Mouse (Mus musculus) gastrocnemius, adult 18-20 months (tissue): ENCODE measurements around the gene Tspan4. TPM values are rescaled to one million over a fixed set of nuclear protein-coding genes. Genes with fewer than 3 reads are reported as not detected.

Source experiments
- DNase-seq: peaks from one replicate; pipeline ENCODE4 v3.0.0; 2021; ENCODE audit warnings: low spot score
- long read RNA-seq, 2 experiments: library from polyadenylated mRNA; stranded (forward); transcript quantifications; one replicate each; pipeline ENCODE4 v2.0.0; 2021
- total RNA-seq, 2 experiments: library from RNA; stranded (reverse); gene quantifications; 2 replicates each; pipeline ENCODE4 v1.2.3; 2021

The Tspan4 gene
- total RNA-seq: 1 to 10 TPM; 6.6 to 7.1 TPM
- long read RNA-seq, experiment 1, partial matches to known transcripts: 1 of 5 reads
- long read RNA-seq, experiment 1, other reads (novel, unspliced or antisense): 1 of 5 reads
- long read RNA-seq, experiment 2, transcript Tspan4-201 (8 exons, 1,466 nt): major isoform, 5 of 8 reads
- long read RNA-seq, experiment 2, partial matches to known transcripts: 2 of 8 reads
- long read RNA-seq, experiment 2, other reads (novel, unspliced or antisense): 0 of 8 reads

- DNase-seq: peak; percentile 84
Observed at GRCm38 (mm10) chr7:141475011-141475804, at the start of gene Tspan4, which contains the start of gene Polr2l. Tspan4 (plus strand) TSS chr7:141475240. Polr2l (minus strand) TSS chr7:141475132.

GRCm38 (mm10) chr7:141426948-141427730, 47.9 kb upstream of the Tspan4 start:
- no peak for DNase-seq

DNA sequence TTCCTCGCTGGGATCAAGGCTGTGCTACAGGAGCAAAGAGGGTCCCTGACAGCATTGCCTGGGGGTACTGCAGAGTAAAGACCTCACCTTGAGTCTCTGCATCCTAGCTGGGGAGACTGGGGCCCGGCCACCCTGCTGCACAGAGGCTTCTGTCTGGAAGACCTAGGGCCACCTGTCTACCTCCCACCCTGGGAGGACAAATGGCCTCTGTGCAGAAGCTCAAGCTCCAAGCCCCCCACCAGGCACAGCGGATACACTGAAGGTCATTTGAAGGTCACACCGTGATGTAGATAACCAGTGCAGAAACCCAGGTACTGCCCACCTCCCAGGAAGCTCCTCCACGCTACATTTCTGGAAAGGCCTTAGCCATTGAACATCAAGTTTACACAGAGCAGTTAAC, 46.3 kb upstream of the Tspan4 start:
- DNase-seq: no peak

DNA sequence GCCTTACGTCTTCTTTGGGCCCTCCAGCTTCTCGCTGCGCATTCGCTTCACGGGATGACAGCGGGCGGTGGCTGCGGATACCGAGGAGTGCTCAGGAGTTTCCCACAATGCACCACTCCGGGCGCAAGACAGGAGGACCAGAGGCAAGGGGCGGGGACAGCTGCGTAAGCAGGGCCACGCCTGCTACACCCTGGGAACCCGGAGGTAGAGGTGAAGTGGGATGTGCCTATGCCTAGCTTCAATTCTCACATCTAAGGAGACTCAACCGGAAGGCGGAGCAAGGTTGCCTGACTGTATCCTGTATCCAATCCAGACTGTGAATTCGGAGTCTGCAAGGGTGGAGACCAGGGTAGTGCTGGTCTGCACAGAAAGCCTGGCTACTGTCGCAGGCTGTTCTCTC, 45.7 kb upstream of the Tspan4 start, which contains the start of gene Cend1:
Cend1 (minus strand) TSS at position 182 of the 400 bp plus-strand sequence.
- no peak for DNase-seq

- no peak for DNase-seq
Observed at GRCm38 (mm10) chr7:141429840-141430584, 45.0 kb upstream of the Tspan4 start.

DNA sequence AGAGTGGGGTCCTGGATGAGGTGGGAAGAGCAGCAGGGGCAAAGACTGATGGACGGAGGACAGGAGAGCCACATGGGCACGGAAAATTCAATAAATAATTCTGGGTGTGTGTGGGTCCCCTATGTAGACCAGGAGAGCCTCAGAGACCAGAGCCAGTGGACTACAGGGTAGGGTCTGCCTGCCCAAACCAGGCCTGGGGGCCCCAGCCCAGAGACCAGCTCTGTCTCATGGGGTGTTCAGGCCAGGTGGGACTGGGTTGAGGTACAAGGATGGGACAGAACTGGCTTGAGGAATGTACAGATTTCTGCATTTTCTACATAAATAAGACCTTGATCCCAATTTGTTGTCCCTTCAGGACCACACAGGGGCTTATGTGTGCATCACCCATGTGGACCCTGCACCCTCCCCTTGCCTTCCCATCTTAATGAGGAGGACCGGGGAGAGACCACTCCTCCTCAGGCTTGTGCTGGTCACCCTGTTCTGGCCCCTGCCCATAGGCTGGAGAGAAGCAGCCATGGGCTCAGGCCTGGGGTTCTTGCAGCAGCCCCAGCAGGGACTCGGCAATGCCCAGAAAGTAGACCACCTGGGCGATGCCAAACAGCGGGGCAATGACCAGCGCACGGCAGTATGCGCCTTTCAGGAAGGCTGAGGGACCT, 44.3 kb upstream of the Tspan4 start:
- no peak for DNase-seq

DNA sequence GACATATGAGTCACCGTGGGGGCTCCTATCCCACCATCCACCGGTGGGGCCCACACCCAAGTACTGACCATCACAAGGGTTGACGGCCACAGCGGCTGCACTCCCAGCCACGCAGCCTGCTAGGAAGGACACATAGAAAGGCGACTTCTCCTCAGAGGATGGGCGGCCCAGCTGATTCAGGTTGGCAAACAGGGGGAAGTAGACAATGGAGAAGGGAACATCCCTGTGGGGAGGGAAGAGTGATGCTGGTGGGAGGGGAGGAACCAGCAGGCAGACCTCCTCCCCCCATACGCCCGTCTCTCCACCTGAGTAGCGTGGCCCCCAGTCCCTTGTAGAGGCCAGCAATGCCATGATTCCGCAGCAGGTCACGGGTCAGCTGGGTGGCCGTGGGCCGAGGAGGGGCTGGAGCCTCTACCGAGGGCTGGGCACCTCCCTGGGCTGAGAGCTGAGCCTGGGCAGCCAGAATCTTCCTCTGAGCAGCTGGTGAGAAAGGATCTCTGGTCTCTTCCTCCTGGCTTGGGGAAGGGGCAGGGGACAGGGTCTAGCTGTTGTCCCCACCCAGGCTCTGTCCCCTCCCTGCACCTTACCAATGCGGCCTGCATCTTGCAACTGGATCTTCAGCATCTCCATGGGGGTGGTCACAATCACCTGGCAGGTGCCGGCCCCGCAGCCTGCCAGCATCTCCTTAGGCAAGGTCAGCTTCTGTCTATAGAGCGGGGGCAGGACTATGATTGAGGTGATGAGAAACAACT, 43.4 kb upstream of the Tspan4 start:
- DNase-seq: no peak

- DNase-seq: no peak
Observed at GRCm38 (mm10) chr7:141432186-141432611, 42.8 kb upstream of the Tspan4 start.

DNA sequence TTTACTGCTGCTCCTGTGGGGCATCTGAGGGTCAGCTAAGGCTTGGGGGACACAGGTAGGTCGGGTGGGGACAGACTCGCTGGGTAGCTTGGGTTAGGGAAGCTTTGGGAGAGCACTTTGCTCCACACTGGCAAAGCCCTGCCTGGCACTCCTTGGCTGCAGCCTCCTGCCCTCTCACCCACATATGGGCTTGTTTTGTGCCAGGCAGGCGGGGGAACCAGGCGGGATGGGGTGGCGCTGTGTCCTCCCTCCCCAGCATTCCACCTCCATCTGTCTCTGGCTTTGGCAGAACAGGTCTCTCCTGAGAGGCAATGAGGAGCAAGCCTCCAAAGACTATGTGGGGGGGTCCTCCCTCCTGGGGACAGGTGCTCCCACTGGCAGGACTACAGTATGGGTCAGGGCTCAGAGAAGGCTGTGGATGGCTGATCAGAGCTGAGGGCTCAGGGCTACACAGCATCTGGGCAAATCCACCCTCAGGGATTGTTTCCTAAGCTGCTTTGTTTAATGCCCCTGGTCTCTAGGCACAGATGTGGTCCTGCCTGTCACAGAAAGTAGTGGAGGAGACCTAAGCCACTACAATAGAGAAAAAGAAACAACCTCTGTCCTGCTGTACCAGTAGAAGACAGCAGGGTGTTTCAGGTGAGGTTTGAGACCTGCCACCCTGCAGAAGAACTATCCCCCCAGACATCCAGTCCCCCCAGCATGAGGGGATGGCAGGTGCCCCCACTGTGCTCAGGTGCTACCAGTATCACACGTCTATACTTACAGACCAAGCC, 42.1 kb upstream of the Tspan4 start:
- DNase-seq: peak; percentile 64

DNA sequence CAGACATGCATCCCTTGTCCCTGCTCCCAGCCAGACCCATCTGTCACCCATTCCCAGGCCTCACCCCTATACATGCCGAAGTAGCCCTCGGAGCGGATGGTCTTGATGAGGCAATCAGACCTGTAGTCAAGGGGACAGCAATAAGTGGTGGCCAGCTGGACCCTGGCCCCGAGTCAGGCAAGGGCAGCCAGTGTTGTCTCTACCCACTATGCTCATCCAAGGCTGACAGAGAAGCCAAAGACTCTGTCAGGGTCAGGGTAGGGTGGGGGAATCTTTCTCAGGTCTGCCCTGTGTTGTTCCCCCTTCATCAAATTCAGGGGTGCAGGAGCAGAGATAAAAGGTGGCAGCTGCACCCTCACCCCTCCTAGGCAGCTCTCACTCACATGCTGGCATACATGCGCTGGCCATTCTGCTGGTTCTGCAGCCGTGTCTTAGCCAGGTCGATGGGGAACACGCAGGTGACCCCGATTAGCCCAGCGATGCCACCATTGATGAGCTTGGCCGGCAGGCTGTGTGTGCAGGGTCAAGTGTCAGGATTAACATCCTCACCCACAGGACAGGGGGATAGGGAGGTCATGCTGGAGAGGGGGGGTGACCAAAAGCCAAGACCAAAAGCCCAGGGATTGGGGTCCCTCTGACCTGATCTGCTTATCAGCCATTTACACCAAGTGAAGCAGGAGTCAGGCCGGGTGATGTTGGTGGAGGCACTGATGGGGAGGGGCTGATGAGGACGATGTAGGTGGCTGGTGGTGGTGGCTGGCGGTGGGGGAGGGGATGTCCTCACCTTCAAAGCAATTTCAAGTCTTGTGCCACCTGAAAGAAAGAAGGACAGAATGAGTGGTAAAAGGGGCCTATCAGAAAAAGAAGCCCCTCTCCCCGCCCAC, 41.3 kb upstream of the Tspan4 start:
- no peak for DNase-seq

GRCm38 (mm10) chr7:141434464-141434863, 40.6 kb upstream of the Tspan4 start:
- no peak for DNase-seq

DNA sequence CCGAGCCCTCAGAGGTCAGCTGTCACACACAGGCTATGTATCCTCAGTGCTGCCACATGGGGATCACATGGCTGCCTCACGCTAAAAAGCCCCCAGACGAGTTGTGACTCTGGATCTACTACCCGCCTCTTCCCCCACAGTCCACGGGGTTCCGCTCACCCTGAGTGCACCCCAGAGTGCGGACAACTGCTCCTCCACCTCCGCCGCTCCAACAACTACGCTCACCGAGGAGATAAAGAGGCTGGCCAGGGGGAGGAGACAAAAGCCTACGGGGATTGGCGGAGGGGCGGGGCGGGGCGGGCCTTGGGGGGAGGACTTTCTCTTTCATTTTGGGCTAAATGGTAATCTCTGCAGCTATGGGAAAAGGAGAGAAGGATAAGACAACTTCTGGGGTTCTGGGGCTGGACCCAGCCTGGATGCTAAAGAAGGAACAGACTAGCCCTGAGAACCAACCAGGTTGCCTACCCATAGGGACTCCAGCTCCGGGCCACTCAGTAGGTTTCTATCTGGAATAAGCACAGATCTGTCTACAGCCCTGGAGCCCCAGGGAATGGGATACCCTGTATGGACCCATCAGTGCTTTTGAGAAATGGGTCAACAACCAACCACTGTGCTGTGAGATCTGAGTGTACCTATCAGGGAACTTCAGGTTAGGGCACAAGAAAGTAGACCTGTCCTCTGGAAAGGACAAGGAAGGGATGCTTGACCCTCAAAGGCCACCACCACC, 39.7 kb upstream of the Tspan4 start:
- peak; percentile 57 for DNase-seq

GRCm38 (mm10) chr7:141435856-141436522, 39.1 kb upstream of the Tspan4 start:
- DNase-seq: no peak

DNA sequence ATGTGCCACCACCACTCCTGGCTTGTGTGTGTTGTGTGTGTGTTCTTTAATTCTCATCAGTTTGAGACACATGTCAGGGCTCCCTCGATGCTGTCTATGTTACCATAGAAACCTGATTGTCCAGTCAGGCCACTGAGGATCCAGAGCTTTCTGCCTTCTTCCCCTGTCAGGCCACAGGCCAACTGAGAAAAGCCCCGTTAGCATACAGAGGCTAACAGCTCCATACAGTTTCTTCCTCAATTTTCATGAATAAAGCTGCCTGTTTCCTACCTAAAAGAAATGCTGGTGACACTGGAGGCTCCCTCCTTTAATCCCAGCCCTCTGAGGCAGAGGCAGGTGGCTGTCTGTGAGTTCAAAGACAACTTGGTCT, 38.5 kb upstream of the Tspan4 start:
- DNase-seq: no peak

DNA sequence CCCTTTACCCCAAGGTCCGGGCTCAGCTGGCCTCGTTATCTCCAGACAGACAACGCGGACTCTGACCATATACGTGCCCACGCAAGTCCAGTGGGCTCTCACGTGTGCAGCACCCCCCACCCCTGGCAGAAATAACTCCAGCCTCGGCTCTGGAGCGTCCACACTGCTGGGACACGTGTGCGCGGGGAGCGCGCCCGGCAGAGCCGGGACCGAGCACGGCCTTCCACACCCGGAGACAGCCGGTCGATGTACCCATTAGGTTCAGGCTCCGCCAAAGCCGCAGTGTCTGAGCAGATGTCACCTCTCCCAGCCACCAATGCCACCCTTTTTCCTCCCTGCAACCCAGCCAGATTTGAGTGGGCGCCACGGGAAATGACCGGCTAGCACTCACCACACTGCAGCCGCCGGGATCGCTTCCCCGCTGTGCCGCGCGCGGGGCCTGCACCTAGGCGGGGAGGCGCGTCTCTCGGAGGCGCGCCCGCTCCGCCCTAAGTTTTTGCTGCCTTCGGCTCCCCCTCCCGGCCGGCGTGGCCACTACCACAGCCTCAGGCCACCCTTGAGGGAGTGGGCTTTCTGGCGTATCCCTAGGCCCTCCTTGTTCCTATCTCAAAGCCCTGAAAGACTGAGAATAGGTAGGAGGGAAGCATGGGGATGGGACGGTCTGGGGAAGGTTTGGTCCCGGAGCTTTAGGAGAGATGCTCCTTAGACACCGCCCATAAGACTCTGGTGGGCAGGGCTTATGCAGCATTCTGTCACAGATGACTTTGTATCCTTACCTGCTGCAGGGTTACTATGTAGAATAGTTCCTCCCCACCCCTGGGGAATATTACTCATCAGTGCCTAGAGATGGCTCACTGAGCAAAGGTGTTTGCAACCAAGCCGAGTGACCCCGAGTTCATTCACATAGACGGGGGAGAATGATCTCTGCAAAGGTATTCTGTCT, 37.6 kb upstream of the Tspan4 start, which contains the start of gene Slc25a22:
Slc25a22 (minus strand) TSS at position 715 of the 943 bp plus-strand sequence.
- peak; percentile 79 for DNase-seq
